Mouse (Mus musculus): ENCODE data around the gene Vmn1r234. TPM values are rescaled to one million over a fixed set of nuclear protein-coding genes. Genes with fewer than 3 reads are reported as not detected.
"Not testable (repeated sequence)": the region's sequence is repeated elsewhere in the genome, so short reads cannot be mapped to it uniquely, and the experiment has no call there.

The Vmn1r234 gene
- total RNA-seq (2021) = not detected
- long read RNA-seq, experiment 1 = 0 reads
- long read RNA-seq, experiment 2 = 0 reads

DNA sequence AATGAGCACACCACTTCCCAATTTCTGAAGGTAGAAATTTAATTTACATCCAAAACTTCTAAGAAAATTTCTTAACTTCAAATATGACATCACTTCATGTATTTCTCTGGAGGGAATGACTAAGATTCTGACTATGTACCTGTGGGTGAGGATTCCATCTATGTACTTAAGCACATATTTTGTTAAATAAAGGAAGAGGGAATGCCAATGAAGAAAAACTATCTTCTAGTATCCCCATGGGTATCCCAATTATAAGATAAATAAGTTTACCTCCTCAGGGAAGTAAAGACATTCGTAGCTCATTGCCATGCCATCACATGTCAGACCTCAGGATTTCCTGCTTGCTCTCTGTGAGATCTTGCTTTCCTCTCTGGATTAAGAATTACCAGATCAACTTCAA is at the start of gene Vmn1r234:
TSS of gene Vmn1r234 (plus strand) at position 301 of the 400 bp plus-strand sequence.
- no peak for DNase-seq (ENCODE audit: low spot score in 2 of 2)
- intact Hi-C loops (cut with DNase I) = no loop called here

DNA sequence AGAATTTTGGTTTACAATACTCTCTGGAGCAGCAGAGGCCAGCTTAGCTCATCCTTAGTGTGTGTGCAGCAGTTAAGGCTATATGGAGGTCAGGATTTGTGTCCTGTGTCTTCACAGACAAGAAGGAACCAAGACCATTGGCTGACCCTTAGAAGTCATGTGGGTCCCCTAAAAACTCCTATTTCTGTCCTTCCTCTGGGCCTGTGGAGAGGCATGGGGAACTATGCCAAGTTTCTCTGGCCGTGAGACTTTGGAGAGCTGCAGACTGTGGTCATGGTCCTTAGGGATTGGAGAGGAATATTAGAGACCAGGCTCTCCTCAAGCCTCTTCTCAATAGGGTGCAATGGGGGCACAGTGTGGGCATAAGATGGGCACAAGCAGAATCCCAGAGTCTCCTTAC is 14.8 kb upstream of the Vmn1r234 start:
- DNase-seq (ENCODE audit: low spot score in 2 of 2); intact Hi-C loops (cut with DNase I): not testable (repeated sequence)

DNA sequence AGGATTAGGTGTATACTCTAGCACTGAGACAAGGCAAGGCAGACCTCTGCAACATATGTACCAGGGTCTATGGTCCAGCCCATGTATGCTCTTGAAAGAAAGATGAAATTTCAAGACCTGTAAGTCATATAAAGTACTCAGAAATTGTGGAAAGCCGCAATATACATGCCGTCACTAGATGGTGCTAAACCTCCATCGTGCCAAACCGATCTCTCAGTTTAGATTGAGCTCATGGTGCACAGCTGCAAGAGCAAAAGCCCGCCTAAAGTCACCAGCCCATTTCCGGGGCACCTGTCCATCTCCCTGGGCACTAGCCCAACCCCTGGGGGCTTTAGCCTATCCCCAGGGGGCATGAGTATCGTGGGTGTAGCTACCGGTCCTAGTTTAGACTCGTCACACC is 5.8 kb downstream of the Vmn1r234 start:
- intact Hi-C loops (cut with DNase I) = loop anchor here (5.0 kb wide), 1 partner anchor 191 kb away; the partner anchor contains the start of gene Zfp54
- DNase-seq (ENCODE audit: low spot score in 2 of 2) = peak; percentile 46 to 67

DNA sequence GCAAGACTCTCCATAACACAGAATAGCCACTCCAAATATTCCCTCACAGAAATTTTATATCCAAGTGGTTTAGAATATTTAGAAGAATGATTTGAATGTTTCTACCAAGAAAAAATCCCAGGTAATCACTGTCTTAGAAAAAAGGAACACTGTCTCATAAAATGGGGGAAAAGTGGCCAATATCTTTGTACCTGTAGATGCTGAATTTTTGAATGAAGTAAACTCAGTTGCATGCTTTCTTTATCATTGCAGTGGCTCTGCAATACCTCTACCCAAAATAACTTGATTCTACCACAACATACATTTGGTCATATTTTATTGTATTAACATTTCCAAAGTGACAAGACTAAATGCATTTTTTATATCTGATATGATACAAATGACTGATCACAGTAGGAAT is 30.2 kb downstream of the Vmn1r234 start, which contains the start of gene Vmn1r235:
TSS of gene Vmn1r235 (plus strand) at position 301 of the 400 bp plus-strand sequence.
- intact Hi-C loops (cut with DNase I) = no loop called here
- DNase-seq (ENCODE audit: low spot score in 2 of 2) = no peak

DNA sequence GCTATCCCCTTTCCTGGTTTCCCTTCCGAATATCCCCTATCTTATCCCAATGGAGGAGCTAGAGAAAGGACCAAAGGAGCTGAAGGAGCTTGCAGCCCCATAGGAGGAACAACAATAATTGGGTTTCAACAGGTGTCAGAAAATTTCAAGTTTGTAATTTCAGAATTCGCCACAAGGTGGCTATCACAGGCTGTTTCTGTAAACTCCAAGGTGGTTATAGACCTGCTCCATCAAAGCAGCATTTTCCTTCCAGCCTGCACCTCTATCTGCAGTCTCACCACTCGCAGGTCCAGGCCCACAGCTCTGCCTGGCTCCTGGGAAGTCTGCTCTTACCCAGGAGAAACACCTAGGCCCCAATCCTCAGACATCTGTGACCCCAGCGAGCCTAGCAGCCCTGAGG is 46.2 kb downstream of the Vmn1r234 start:
- peak; percentile 77 to 88 for DNase-seq (ENCODE audit: low spot score in 2 of 2)
- intact Hi-C loops (cut with DNase I) = loop anchor here (2.0 to 5.0 kb wide), 2 partner anchors 151 to 245 kb away; partner anchors contain the start of gene Zfp54

DNA sequence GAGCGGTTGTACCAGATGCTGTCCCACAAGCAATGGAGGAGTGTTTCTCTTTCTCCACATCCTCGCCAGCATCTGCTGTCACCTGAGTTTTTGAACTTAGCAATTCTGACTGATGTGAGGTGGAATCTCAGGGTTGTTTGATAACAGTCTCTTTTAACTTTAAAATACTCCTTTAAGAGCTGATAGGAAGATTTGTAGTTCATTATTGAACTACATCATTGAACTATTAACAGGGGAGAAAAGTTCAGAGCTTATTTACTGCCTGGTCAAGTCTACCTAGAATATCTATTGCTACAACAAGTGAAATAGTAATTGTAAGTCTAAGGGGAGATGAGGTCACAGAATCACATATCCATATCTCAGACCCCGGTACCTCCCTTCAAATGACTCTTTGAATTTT is 56.8 kb downstream of the Vmn1r234 start, which contains the start of gene Vmn1r236:
TSS of gene Vmn1r236 (plus strand) at position 301 of the 400 bp plus-strand sequence.
- intact Hi-C loops (cut with DNase I) = no loop called here
- DNase-seq (ENCODE audit: low spot score in 2 of 2) = no peak

DNA sequence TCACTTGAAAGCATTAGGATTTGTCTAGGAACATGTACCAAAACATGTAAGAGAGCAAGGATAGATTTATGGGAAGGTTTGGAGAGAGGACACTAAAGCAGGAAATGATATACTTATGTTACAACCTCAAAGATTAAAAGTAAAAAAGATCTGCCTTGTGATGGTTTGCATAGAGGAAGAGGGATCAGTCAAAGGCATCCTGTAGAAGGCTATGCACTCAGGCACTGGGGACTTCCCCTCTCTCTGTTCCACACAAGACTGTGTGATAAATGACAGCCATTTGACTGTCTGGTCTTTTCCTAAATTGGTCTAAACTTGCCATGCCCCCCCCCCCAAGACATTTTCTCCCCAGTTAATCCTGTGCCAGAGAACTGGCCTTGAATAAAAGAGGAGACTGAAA is 58.5 kb downstream of the Vmn1r234 start:
- intact Hi-C loops (cut with DNase I) = no loop called here

More for the DNA sequence above, 58.5 kb downstream of the Vmn1r234 start:
- DNase-seq (ENCODE audit: low spot score in 2 of 2) = no peak

Small RNAs within 50 kb of the gene (microRNA-seq; reads per million reads assigned to microRNA genes)
- 0 reads per million in 2 experiments for gene Gm26384

Other genes with a start within 250 kb of the Vmn1r234 start
- not detected for gene Vmn1r233, start 229.6 kb upstream of the Vmn1r234 start, total RNA-seq (2021)
- gene Zfp160, start 217.2 kb upstream of the Vmn1r234 start, total RNA-seq (2021) = 10 to 100 TPM; 19.0 to 21.2 TPM
- gene Vmn1r235, start 30.3 kb downstream of the Vmn1r234 start, total RNA-seq (2021) = not detected
- not detected for gene Vmn1r236, start 56.9 kb downstream of the Vmn1r234 start, total RNA-seq (2021)
- not detected for gene Vmn1r237, start 85.8 kb downstream of the Vmn1r234 start, total RNA-seq (2021)
- under 1 TPM; 0.91 to 0.92 TPM for gene Zfp677, start 157.7 kb downstream of the Vmn1r234 start, total RNA-seq (2021)
- under 1 TPM; 0.59 to 0.63 TPM for gene Zfp54, start 197.1 kb downstream of the Vmn1r234 start, total RNA-seq (2021)
- gene Zfp51, start 224.3 kb downstream of the Vmn1r234 start, total RNA-seq (2021) = 1 to 10 TPM; 4.0 to 4.2 TPM

All from left cerebral cortex, postnatal 14 days (tissue).